Mouse (Mus musculus) retina, adult 2 months (tissue): ENCODE results near the gene Ndufs4.

Source experiments
- DNase-seq: peaks from one replicate; pipeline ENCODE4 v3.0.0-alpha.2; 2012; ENCODE audit warnings: low read depth, low spot score

Gene Ndufs4

GRCm38 (mm10) chr13:114388211-114388965, at the start of gene Ndufs4:
Gene Ndufs4 (minus strand): TSS chr13:114388258.
- no peak for DNase-seq

- no peak for DNase-seq
Observed at GRCm38 (mm10) chr13:114432491-114432890, 44.4 kb upstream of the Ndufs4 start.

GRCm38 (mm10) chr13:114425230-114425629, 37.2 kb upstream of the Ndufs4 start:
- no peak for DNase-seq

- DNase-seq: no peak
Observed at GRCm38 (mm10) chr13:114420235-114420634, 32.2 kb upstream of the Ndufs4 start.

- no peak for DNase-seq
Observed at GRCm38 (mm10) chr13:114419364-114419763, 31.3 kb upstream of the Ndufs4 start.

GRCm38 (mm10) chr13:114412326-114412725, 24.3 kb upstream of the Ndufs4 start:
- no peak for DNase-seq

- DNase-seq: no peak
Observed at GRCm38 (mm10) chr13:114406866-114407265, 18.8 kb upstream of the Ndufs4 start.

- no peak for DNase-seq
Observed at GRCm38 (mm10) chr13:114406424-114406823, 18.4 kb upstream of the Ndufs4 start.

GRCm38 (mm10) chr13:114405100-114405715, 17.1 kb upstream of the Ndufs4 start:
- DNase-seq: no peak

- no peak for DNase-seq
Observed at GRCm38 (mm10) chr13:114398906-114399305, 10.8 kb upstream of the Ndufs4 start.

GRCm38 (mm10) chr13:114397281-114397680, 9.2 kb upstream of the Ndufs4 start:
- no peak for DNase-seq

GRCm38 (mm10) chr13:114396863-114397262, 8.8 kb upstream of the Ndufs4 start:
- no peak for DNase-seq

- DNase-seq: no peak
Observed at GRCm38 (mm10) chr13:114394784-114395183, 6.7 kb upstream of the Ndufs4 start.

- no peak for DNase-seq
Observed at GRCm38 (mm10) chr13:114392501-114392900, 4.4 kb upstream of the Ndufs4 start.

GRCm38 (mm10) chr13:114387521-114388171, 412 bp downstream of the Ndufs4 start:
- peak; percentile 90 for DNase-seq

- no peak for DNase-seq
Observed at GRCm38 (mm10) chr13:114387074-114387487, 977 bp downstream of the Ndufs4 start.

GRCm38 (mm10) chr13:114376511-114376910, 11.5 kb downstream of the Ndufs4 start:
- DNase-seq: no peak

GRCm38 (mm10) chr13:114362086-114362485, 26.0 kb downstream of the Ndufs4 start:
- DNase-seq: no peak

GRCm38 (mm10) chr13:114351321-114351946, 36.6 kb downstream of the Ndufs4 start:
- no peak for DNase-seq

GRCm38 (mm10) chr13:114344979-114345712, 42.9 kb downstream of the Ndufs4 start:
- DNase-seq: no peak

GRCm38 (mm10) chr13:114344220-114344973, 43.7 kb downstream of the Ndufs4 start:
- no peak for DNase-seq
